Mouse (Mus musculus) embryonic facial prominence, embryonic 13.5 days (tissue): ENCODE data around the gene Gapvd1. TPM values are rescaled to one million over a fixed set of nuclear protein-coding genes. Genes with fewer than 3 reads are reported as not detected.
"Not testable (repeated sequence)": the region's sequence is repeated elsewhere in the genome, so short reads cannot be mapped to it uniquely, and the experiment has no call there.

Experiments
- ATAC-seq: fragments of 200-750 bp; cut with Nextera tagmentation; 2 replicates; pipeline ENCODE4 v1.8.0; 2017; ENCODE audit warnings: low read depth; ENCODE audit not compliant: insufficient number of reproducible peaks, insufficient read depth, low FRiP score, low TSS enrichment
- H3K27ac ChIP-seq: fragments of 300-500 bp; sonication (generic); 2 replicates; pipeline ENCODE4 v1.5.1; 2015; ENCODE audit warnings: moderate library complexity, mild to moderate bottlenecking, inconsistent platforms
- H3K27me3 ChIP-seq: fragments of 300-500 bp; sonication (generic); 2 replicates; pipeline ENCODE4 v1.6.1; 2015; ENCODE audit warnings: mild to moderate bottlenecking, inconsistent platforms
- H3K36me3 ChIP-seq: fragments of 300-500 bp; sonication (generic); 2 replicates; pipeline ENCODE4 v1.6.1; 2015; ENCODE audit warnings: mild to moderate bottlenecking, inconsistent platforms
- H3K4me1 ChIP-seq: fragments of 300-500 bp; sonication (generic); 2 replicates; pipeline ENCODE4 v1.6.1; 2015; ENCODE audit warnings: inconsistent platforms
- H3K4me2 ChIP-seq: fragments of 300-500 bp; sonication (generic); 2 replicates; pipeline ENCODE4 v1.6.1; 2015; ENCODE audit warnings: moderate library complexity, mild to moderate bottlenecking, inconsistent platforms
- H3K4me3 ChIP-seq: fragments of 300-500 bp; sonication (generic); 2 replicates; pipeline ENCODE4 v1.5.1; 2015; ENCODE audit warnings: mild to moderate bottlenecking, inconsistent platforms
- H3K9ac ChIP-seq: fragments of 300-500 bp; sonication (generic); 2 replicates; pipeline ENCODE4 v1.6.1; 2015; ENCODE audit warnings: mild to moderate bottlenecking, inconsistent platforms
- H3K9me3 ChIP-seq: fragments of 300-500 bp; sonication (generic); 2 replicates; pipeline ENCODE4 v1.6.1; 2016; ENCODE audit warnings: inconsistent platforms
- WGBS: fragments of 180-500 bp; shearing (Covaris S2); methylation state at CpG from one replicate; pipeline ENCODE4 v1.1.7; 2015; ENCODE audit warnings: mixed read lengths; 5-methylcytosine and 5-hydroxymethylcytosine counted together
- polyA plus RNA-seq: library from polyadenylated mRNA; unstranded; fragments of >200 nt; fragmentation: Nextera tagmentation; extraction: Ambion mirVana; gene quantifications from 2 replicates; pipeline ENCODE4 v1.2.1, GENCODE M21; 2015

The Gapvd1 gene
- polyA plus RNA-seq, 1 experiment from 2014 or later: 97.1 TPM

DNA sequence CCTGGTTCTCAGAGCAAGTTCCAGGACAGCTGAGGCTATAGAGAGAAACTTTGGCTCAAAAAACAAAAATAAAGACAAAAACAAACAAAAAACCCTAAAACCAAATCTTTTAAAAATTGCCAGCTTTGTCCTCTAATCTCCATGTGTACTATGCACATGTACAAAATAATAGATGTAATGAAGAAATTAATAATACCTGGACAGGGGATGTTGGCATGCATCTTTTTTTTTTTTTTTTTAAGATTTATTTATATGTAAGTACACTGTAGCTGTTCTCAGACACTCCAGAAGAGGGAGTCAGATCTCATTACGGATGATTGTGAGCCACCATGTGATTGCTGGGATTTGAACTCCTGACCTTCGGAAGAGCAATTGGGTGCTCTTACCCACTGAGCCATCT, 37.5 kb upstream of the Gapvd1 start:
- H3K4me2 ChIP-seq, H3K27me3 ChIP-seq, ATAC-seq, H3K4me3 ChIP-seq, H3K27ac ChIP-seq, H3K9ac ChIP-seq, H3K9me3 ChIP-seq, H3K4me1 ChIP-seq: not testable (repeated sequence)
- WGBS: 86% methylated on average over 2 of the region's 2 CpGs
- H3K36me3 ChIP-seq: peaks cover 49% of the 10 kb centered on the region

DNA sequence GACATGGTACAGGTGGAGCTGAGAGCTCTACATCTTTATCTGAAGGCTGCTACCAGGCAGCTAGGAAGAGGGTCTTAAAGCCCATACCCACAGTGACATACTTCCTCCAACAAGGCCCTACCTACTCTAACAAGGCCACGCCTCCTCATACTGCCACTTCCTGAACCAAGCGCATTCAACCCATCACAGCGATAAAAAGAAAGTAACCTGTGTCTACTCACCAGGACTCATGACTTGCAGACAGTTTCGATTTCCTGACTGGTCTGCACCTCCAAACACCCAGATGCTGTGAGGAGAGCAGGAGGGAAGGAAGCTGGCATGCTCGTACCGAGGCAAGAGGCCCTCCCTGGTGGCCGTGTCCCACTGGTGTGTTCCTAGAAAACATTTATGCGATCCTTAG, 35.2 kb upstream of the Gapvd1 start:
- ATAC-seq: no peak
- peaks cover 57% of the 10 kb centered on the region for H3K36me3 ChIP-seq

DNA sequence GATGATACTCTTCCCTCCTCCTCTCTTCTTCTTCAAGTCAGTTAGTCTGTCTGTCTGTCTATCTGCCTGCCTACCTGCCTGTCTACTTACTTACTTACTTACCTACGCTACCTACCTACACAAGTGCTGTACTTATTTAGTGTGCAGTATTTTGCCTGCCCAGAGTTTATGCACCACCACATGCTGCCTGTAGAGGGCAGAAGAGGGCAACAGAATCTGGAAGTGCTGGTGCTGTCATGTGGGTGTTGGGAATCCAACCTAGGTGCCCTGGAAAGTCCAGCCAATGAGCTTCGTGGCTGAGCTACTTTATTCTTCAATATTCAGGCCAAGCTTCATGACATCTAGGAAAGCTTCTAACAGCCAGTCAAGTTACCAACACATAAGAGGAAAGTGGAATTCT, 29.1 kb upstream of the Gapvd1 start:
- H3K4me1 ChIP-seq: no peaks in the 10 kb centered on the region
- WGBS: 81% methylated on average over 2 of the region's 2 CpGs
- peaks cover 77% of the 10 kb centered on the region for H3K36me3 ChIP-seq
- no peak for ATAC-seq
- H3K9me3 ChIP-seq: no peaks in the 10 kb centered on the region
- H3K27ac ChIP-seq: no peak overlapping the region
- H3K27me3 ChIP-seq: no peaks in the 10 kb centered on the region
- no peak overlapping the region for H3K4me3 ChIP-seq
- H3K9ac ChIP-seq: no peak overlapping the region
- no peak overlapping the region for H3K4me2 ChIP-seq

More for the DNA sequence above, 35.2 kb upstream of the Gapvd1 start:
- Histone ChIP-seq H3K4me2 (no peak overlapping the region), H3K27ac (no peak overlapping the region), H3K27me3 (no peaks in the 10 kb centered on the region), H3K4me3 (no peak overlapping the region), H3K9me3 (no peaks in the 10 kb centered on the region), H3K9ac (no peak overlapping the region), H3K4me1 (no peaks in the 10 kb centered on the region)
- 86% methylated on average over 8 of the region's 8 CpGs for WGBS

DNA sequence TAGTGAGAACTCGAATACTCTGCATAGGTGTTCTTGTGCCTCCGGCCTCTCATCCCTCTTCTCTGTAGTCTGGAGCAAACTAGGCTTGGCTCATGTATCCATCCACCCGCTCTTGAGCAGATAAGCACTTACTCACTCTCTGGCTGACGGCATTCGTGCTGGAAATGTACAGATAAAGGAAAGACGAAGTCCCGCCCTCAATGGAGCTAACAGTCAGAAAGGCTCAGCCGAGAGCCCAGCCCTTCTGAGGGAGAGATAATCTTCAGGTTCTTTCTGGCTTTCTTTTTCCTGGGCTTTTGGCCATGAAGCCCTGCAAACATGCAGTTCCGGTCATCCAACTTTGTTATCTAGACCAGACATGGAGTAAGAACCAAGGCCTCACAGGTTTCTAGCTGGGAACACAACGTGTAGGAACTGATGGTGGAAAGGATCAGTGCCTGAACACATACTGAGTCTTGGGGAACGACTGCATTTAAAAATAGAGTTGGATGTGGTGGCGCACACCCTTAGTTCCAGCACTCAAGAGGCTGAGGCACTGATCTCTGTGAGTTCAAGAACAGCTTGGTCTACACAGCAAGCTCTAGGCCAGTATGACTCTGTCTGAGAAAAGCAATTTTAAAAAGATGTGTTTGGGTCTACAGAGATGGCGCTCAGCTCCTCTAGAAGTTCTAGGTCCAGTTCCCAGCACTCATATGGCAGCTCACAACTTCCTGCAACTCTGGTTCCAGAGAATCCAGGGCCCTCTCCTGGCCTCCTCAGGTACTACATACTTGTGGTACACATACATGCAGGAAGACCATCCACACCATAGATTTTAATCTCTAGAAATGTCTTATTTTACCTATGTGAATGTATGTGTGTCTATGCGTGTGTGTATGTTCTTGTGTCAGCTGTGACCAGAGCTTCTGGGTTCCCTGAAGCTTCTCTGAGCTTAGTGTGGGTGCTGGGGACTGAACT, 28.3 kb upstream of the Gapvd1 start:
- Histone ChIP-seq H3K9ac (no peak overlapping the region), H3K36me3 (peaks cover 84% of the 10 kb centered on the region), H3K4me2 (no peak overlapping the region), H3K4me1 (no peaks in the 10 kb centered on the region), H3K9me3 (no peaks in the 10 kb centered on the region), H3K4me3 (no peak overlapping the region), H3K27ac (no peak overlapping the region), H3K27me3 (no peaks in the 10 kb centered on the region)
- 92% methylated on average over 14 of the region's 14 CpGs for WGBS
- ATAC-seq: no peak

DNA sequence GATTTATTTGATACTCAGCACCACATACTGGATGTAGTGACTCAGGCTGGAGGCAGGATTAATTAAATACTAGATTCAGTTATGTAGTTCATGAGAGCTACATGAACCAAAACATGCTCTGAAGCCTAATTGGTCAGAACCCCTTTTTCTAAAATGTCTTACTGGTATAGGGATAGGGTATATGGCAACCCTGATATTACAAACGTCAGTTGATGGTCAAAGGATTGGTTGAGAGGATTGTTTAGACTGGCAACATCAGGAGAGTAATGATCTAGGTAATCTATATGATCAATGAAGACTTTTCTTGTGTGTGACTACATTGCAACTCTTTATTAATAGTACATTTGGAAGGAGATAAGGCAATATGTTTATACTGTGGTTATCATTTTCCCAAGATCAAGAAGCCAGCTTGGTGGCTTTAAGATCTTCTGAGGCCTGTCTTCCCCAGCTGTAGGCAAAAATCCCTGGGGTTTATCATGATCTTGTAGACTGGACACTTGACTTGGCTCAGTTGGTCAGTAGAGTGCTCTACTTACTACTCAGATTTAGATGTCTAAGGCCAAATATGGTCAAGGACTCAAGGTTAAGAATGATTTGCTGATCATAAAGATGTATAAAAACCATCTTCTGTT, 22.3 kb upstream of the Gapvd1 start:
- H3K27me3 ChIP-seq: no peaks in the 10 kb centered on the region
- H3K4me2 ChIP-seq: peak overlapping the region; percentile 71
- no peak overlapping the region for H3K9ac ChIP-seq
- H3K4me3 ChIP-seq: peak overlapping the region; percentile 17; the same call in 1 of the 2 replicates
- no peaks in the 10 kb centered on the region for H3K9me3 ChIP-seq
- no peak overlapping the region for H3K27ac ChIP-seq
- peaks cover 40% of the 10 kb centered on the region for H3K4me1 ChIP-seq
- no peak for ATAC-seq
- WGBS: 67% methylated on average over 1 of the region's 1 CpGs
- peaks cover 87% of the 10 kb centered on the region for H3K36me3 ChIP-seq

DNA sequence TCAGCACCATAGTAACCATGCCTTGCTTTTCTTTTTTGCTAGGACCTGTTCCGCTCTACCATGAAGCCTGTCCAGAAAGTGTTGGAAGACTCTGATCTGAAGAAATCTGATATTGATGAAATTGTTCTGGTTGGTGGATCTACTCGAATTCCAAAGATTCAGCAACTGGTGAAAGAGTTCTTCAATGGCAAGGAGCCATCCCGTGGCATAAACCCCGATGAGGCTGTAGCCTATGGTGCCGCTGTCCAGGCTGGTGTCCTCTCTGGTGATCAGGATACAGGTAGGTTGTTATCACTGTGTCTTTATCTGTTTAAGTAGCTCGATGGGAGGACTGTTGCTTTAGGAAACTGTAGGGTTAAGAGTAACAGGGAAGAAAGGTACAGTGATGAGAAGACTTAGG, 19.5 kb upstream of the Gapvd1 start:
- Histone ChIP-seq H3K4me2 (peak overlapping the region; percentile 71), H3K4me3 (peak overlapping the region; percentile 94), H3K4me1 (peaks cover 45% of the 10 kb centered on the region), H3K36me3 (peaks cover 67% of the 10 kb centered on the region), H3K9me3 (no peaks in the 10 kb centered on the region), H3K9ac (peak overlapping the region; percentile 46), H3K27ac (no peak overlapping the region), H3K27me3 (no peaks in the 10 kb centered on the region)
- WGBS: 86% methylated on average over 6 of the region's 6 CpGs
- no peak for ATAC-seq

DNA sequence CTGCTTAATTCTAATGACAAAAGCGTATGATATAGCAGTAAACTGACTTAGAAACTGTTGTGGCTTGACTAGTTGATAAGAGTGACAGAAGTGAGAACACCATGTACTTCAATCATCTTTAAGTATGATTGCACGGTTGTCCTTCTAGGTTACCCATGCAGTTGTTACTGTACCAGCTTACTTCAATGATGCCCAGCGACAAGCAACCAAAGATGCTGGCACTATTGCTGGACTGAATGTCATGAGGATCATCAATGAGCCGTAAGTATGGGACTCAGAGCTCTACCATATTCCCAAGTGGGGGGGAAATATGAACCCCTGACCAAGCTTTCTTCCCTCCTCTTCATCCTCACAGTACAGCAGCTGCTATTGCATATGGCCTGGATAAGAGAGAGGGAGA, 18.6 kb upstream of the Gapvd1 start:
- peaks cover 45% of the 10 kb centered on the region for H3K4me1 ChIP-seq
- no peak overlapping the region for H3K27ac ChIP-seq
- no peaks in the 10 kb centered on the region for H3K9me3 ChIP-seq
- ATAC-seq: no peak
- H3K4me3 ChIP-seq: peak overlapping the region; percentile 94
- peaks cover 58% of the 10 kb centered on the region for H3K36me3 ChIP-seq
- no peaks in the 10 kb centered on the region for H3K27me3 ChIP-seq
- peak overlapping the region; percentile 97 for H3K9ac ChIP-seq
- H3K4me2 ChIP-seq: peak overlapping the region; percentile 71
- 87% methylated on average over 4 of the region's 4 CpGs for WGBS

DNA sequence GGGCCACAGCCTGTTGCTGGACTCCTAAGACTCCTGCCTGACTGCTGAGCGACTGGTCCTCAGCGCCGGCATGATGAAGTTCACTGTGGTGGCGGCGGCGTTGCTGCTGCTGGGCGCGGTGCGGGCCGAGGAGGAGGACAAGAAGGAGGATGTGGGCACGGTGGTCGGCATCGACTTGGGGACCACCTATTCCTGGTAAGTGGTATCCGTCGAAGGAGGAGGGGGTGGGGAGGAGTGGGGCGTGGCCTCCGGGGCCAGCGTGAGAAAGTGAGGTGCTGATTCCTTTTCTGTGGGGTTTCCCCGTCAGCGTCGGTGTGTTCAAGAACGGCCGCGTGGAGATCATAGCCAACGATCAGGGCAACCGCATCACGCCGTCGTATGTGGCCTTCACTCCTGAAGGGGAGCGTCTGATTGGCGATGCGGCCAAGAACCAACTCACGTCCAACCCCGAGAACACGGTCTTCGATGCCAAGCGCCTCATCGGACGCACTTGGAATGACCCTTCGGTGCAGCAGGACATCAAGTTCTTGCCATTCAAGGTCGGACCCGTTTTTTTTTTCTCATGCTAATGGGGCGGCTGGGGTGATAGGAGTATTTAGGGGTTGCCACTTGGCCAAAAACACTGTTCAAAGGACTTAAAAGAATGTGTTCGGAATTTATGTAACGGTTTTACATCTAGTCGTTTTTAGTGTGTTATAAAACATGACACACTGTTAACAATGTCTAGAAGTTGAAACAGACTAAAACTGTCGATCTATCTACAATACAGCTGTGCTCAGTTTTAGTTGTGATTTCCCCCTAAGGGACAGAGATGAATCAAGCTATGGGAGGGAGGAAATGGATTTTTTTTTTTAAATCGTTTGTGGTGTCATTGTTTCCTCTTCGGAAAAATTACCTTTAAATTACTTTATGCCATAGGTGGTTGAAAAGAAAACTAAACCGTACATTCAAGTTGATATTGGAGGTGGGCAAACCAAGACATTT, 17.5 kb upstream of the Gapvd1 start:
- no peaks in the 10 kb centered on the region for H3K27me3 ChIP-seq
- H3K4me1 ChIP-seq: peaks cover 45% of the 10 kb centered on the region
- no peaks in the 10 kb centered on the region for H3K9me3 ChIP-seq
- H3K9ac ChIP-seq: peak overlapping the region; percentile 97
- H3K27ac ChIP-seq: peak overlapping the region; percentile 89
- peaks cover 47% of the 10 kb centered on the region for H3K36me3 ChIP-seq
- peak overlapping the region; percentile 71 for H3K4me2 ChIP-seq
- ATAC-seq: 0 out of 2 replicates have a peak, but pooled peaks have one; percentile 44
- H3K4me3 ChIP-seq: peak overlapping the region; percentile 94
- 3% methylated on average over 50 of the region's 50 CpGs for WGBS

DNA sequence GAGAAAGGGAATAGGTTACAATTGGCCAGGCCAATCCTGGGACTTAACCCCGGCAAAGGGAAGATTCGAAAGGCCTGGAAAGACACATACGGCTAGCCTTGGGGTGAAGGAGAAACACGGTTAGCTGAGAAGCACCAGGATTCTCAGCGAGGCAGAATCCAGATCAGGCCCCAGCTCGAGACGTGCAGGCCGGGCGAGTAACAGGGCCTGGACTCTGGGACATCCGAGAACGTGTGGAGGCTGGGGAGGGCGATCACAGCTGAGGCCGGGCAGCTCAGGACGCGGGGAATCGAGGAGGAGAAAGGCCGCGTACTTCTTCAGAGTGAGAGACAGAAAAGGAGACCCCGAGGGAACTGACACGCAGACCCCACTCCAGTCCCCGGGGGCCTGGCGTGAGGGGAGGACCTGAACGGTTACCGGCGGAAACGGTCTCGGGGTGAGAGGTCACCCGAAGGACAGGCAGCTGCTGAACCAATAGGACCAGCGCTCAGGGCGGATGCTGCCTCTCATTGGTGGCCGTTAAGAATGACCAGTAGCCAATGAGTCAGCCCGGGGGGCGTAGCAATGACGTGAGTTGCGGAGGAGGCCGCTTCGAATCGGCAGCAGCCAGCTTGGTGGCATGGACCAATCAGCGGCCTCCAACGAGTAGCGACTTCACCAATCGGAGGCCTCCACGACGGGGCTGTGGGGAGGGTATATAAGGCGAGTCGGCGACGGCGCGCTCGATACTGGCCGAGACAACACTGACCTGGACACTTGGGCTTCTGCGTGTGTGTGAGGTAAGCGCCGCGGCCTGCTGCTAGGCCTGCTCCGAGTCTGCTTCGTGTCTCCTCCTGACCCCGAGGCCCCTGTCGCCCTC, 16.6 kb upstream of the Gapvd1 start, which contains the start of gene Hspa5:
Hspa5 (plus strand) TSS at position 603 of the 859 bp plus-strand sequence.
- Histone ChIP-seq H3K36me3 (peaks cover 38% of the 10 kb centered on the region), H3K9ac (peak within 1 kb of the TSS; percentile 97), H3K9me3 (no peaks in the 10 kb centered on the region), H3K27me3 (no peaks in the 10 kb centered on the region), H3K4me2 (peak within 1 kb of the TSS; percentile 71), H3K4me3 (peak within 1 kb of the TSS; percentile 94), H3K27ac (peak within 1 kb of the TSS; percentile 89), H3K4me1 (peaks cover 37% of the 10 kb centered on the region)
- WGBS: under 1% methylated on average over 60 of the region's 60 CpGs
- peak; percentile 99 for ATAC-seq

DNA sequence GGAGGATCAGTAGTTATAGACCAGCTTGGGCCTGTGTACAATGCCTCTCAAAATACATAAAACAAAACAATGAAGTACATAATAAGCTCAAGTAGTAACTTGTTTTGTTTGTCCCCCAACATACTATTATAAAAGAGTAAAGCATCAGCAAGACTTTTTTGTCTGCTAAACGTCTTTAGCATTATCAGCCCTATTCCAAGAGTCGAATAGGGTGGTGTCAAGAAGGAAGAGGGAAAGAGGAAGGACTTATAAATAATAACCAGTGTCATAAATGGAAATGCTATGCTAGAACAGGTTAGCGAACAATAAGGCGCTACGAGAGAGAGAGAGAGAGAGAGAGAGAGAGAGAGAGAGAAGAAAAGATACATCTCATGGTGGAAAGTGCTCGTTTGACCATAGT, 15.9 kb upstream of the Gapvd1 start:
- H3K27me3 ChIP-seq: no peaks in the 10 kb centered on the region
- peaks cover 32% of the 10 kb centered on the region for H3K4me1 ChIP-seq
- no peak for ATAC-seq
- peaks cover 31% of the 10 kb centered on the region for H3K36me3 ChIP-seq
- WGBS: 4% methylated on average over 6 of the region's 6 CpGs
- peak overlapping the region; percentile 71 for H3K4me2 ChIP-seq
- peak overlapping the region; percentile 94 for H3K4me3 ChIP-seq
- peak overlapping the region; percentile 93 for H3K9ac ChIP-seq
- H3K9me3 ChIP-seq: no peaks in the 10 kb centered on the region
- H3K27ac ChIP-seq: peak overlapping the region; percentile 88
